Mouse (Mus musculus): ENCODE data around the gene Cep131. TPM values are rescaled to one million over a fixed set of nuclear protein-coding genes. Genes with fewer than 3 reads are reported as not detected.
A peak's percentile ranks its signal among the peaks of the same experiment; 100 is the strongest.

Cep131 gene
- total RNA-seq, 2 experiments from 2014 or later, result 43.9 to 44.9 TPM

GRCm38 (mm10) chr11:120053846-120054245 lies 32.8 kb downstream of the Cep131 start:
- DNase-seq (ENCODE audit: low spot score in 2 of 2), result no peak

GRCm38 (mm10) chr11:120052274-120052673 lies 34.4 kb downstream of the Cep131 start:
- no peak for DNase-seq (ENCODE audit: low spot score in 2 of 2)

GRCm38 (mm10) chr11:120051124-120051811 lies 35.4 kb downstream of the Cep131 start:
- no peak for DNase-seq (ENCODE audit: low spot score in 2 of 2)

GRCm38 (mm10) chr11:120049067-120049466 lies 37.6 kb downstream of the Cep131 start:
- no peak for DNase-seq (ENCODE audit: low spot score in 2 of 2)

- DNase-seq (ENCODE audit: low spot score in 2 of 2), result peak; percentile 56 to 59
Observed at GRCm38 (mm10) chr11:120048252-120048556, 38.4 kb downstream of the Cep131 start.

- DNase-seq (ENCODE audit: low spot score in 2 of 2), result peak in 1 of 2 experiments; percentile 45
Observed at GRCm38 (mm10) chr11:120047531-120048251, 38.9 kb downstream of the Cep131 start.

- DNase-seq (ENCODE audit: low spot score in 2 of 2), result peak in 1 of 2 experiments; percentile 55
Observed at GRCm38 (mm10) chr11:120046553-120047191, 40.0 kb downstream of the Cep131 start, which contains the start of gene Aatk. Gene Aatk (minus strand): TSS chr11:120047167.

GRCm38 (mm10) chr11:120045839-120046552 lies 40.6 kb downstream of the Cep131 start:
- DNase-seq (ENCODE audit: low spot score in 2 of 2), result peak; percentile 36 to 37

GRCm38 (mm10) chr11:120045341-120045740 lies 41.3 kb downstream of the Cep131 start:
- DNase-seq (ENCODE audit: low spot score in 2 of 2), result no peak

- DNase-seq (ENCODE audit: low spot score in 2 of 2), result no peak
Observed at GRCm38 (mm10) chr11:120042141-120042838, 44.3 kb downstream of the Cep131 start.

- DNase-seq (ENCODE audit: low spot score in 2 of 2), result peak in 1 of 2 experiments; percentile 48
Observed at GRCm38 (mm10) chr11:120041191-120042123, 45.2 kb downstream of the Cep131 start.

- peak in 1 of 2 experiments; percentile 55 for DNase-seq (ENCODE audit: low spot score in 2 of 2)
Observed at GRCm38 (mm10) chr11:120040440-120040839, 46.2 kb downstream of the Cep131 start.

GRCm38 (mm10) chr11:120039581-120039980 lies 47.0 kb downstream of the Cep131 start:
- no peak for DNase-seq (ENCODE audit: low spot score in 2 of 2)

GRCm38 (mm10) chr11:120034762-120035161 lies 51.9 kb downstream of the Cep131 start:
- DNase-seq (ENCODE audit: low spot score in 2 of 2), result no peak

GRCm38 (mm10) chr11:120034306-120034705 lies 52.3 kb downstream of the Cep131 start:
- DNase-seq (ENCODE audit: low spot score in 2 of 2), result no peak

- no peak for DNase-seq (ENCODE audit: low spot score in 2 of 2)
Observed at GRCm38 (mm10) chr11:120033473-120033872, 53.2 kb downstream of the Cep131 start.

- DNase-seq (ENCODE audit: low spot score in 2 of 2), result no peak
Observed at GRCm38 (mm10) chr11:120032052-120032451, 54.6 kb downstream of the Cep131 start.

- DNase-seq (ENCODE audit: low spot score in 2 of 2), result peak in 1 of 2 experiments; percentile 58
Observed at GRCm38 (mm10) chr11:120030145-120030901, 56.3 kb downstream of the Cep131 start.

Data from layer of hippocampus, postnatal 14 days (tissue).